Mouse (Mus musculus) heart, postnatal 0 days (tissue): ENCODE data around the gene Cxcl14. TPM values are rescaled to one million over a fixed set of nuclear protein-coding genes. Genes with fewer than 3 reads are reported as not detected.

Experiments
- ATAC-seq: fragments of 200-750 bp; cut with Nextera tagmentation; 2 replicates; pipeline ENCODE4 v1.8.0; 2017; ENCODE audit warnings: low read depth, moderate number of reproducible peaks, moderate library complexity; ENCODE audit not compliant: insufficient read depth
- DNase-seq: peaks from one replicate; pipeline ENCODE4 v3.0.0-alpha.2; 2016; ENCODE audit warnings: low spot score
- H3K27ac ChIP-seq: fragments of 300-500 bp; sonication (generic); 2 replicates; pipeline ENCODE4 v1.5.1; 2014; ENCODE audit warnings: low read depth, mild to moderate bottlenecking
- H3K27me3 ChIP-seq: fragments of 300-500 bp; sonication (generic); 2 replicates; pipeline ENCODE4 v1.6.1; 2014; ENCODE audit warnings: low read length, mixed read lengths; ENCODE audit not compliant: control insufficient read depth, insufficient read depth
- H3K36me3 ChIP-seq: fragments of 300-500 bp; sonication (generic); replicated peaks from 2 replicates; pipeline ENCODE4 v1.6.1; 2014; ENCODE audit warnings: low read length, mixed read lengths; ENCODE audit not compliant: control insufficient read depth, insufficient read depth
- H3K4me1 ChIP-seq: fragments of 300-500 bp; sonication (generic); 2 replicates; pipeline ENCODE4 v1.6.1; 2014; ENCODE audit warnings: antibody characterized with exemption; ENCODE audit not compliant: control insufficient read depth, insufficient read depth
- H3K4me2 ChIP-seq: fragments of 300-500 bp; sonication (generic); 2 replicates; pipeline ENCODE4 v1.6.1; 2014; ENCODE audit warnings: low read depth, mild to moderate bottlenecking, low read length, moderate library complexity
- H3K4me3 ChIP-seq: fragments of 300-500 bp; sonication (generic); 2 replicates; pipeline ENCODE4 v1.5.1; 2014; ENCODE audit warnings: low read depth, low read length
- H3K9ac ChIP-seq: fragments of 300-500 bp; sonication (generic); replicated peaks from 2 replicates; pipeline ENCODE4 v1.6.1; 2014; ENCODE audit warnings: low read depth, low read length, mixed read lengths
- H3K9me3 ChIP-seq: fragments of 300-500 bp; sonication (generic); replicated peaks from 2 replicates; pipeline ENCODE4 v1.6.1; 2016; ENCODE audit warnings: low read length; ENCODE audit not compliant: control insufficient read depth
- CTCF ChIP-seq: IDR thresholded peaks from 2 replicates; pipeline ENCODE4 v1.5.1; 2016; ENCODE audit warnings: antibody characterized with exemption, control low read depth, low read depth
- EP300 ChIP-seq: IDR thresholded peaks from 2 replicates; pipeline ENCODE4 v1.6.1; 2016; ENCODE audit warnings: antibody characterized with exemption, low read depth
- WGBS: fragments of 180-500 bp; shearing (Covaris S2); extraction: QIAGEN DNeasy Blood & Tissue Kit; methylation state at CpG from one replicate; pipeline ENCODE4 v1.1.7; 2014; 5-methylcytosine and 5-hydroxymethylcytosine counted together
- polyA plus RNA-seq: library from polyadenylated mRNA; unstranded; fragments of >200 nt; fragmentation: Nextera tagmentation; extraction: Ambion mirVana; gene quantifications from 2 replicates; pipeline ENCODE4 v1.2.1, GENCODE M21; 2015
- total RNA-seq: library from RNA; depleted of rRNA; stranded (reverse); fragments of >200 nt; gene quantifications from 2 replicates; pipeline ENCODE4 v1.2.3, GENCODE M21; 2014; ENCODE audit warnings: low replicate concordance

Cxcl14 gene
- total and polyA plus RNA-seq, 2 experiments from 2014 or later = 0.16 TPM; not detected in 1

DNA sequence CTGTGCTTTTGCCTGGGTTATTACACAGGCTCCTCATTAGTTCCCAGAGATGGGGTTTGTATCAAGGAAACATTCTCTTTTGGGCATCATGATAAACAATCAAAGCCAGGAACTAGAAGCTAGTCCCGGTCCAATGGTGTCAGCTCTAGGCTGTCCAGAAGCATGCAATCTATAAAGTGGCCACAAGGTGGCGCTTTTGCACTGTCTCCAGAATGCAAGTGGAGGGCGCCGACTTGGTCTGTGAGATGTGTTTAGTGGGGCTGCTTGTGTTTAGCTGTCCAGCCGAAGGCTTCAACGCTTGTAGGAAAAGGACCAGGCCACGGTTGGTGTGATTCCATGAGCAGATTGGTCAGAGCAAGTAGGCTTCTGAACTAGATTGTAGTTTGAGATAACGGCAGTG is 16.9 kb downstream of the Cxcl14 start:
- no peaks in the 10 kb centered on the region for H3K4me1 ChIP-seq
- DNase-seq (peak; percentile 58), ATAC-seq (peak; percentile 70)
- WGBS = 19% methylated on average over 8 of the region's 8 CpGs
- no peaks in the 10 kb centered on the region for H3K36me3 ChIP-seq
- H3K27me3 ChIP-seq = 0 out of 2 replicates have a peak, but pooled peaks cover 13% of the 10 kb centered on the region
- no peak overlapping the region for H3K27ac ChIP-seq
- no peak for TF ChIP-seq EP300
- TF ChIP-seq CTCF = peak; percentile 96
- H3K9ac ChIP-seq = no peak overlapping the region
- no peaks in the 10 kb centered on the region for H3K9me3 ChIP-seq
- H3K4me2 ChIP-seq = no peak overlapping the region
- no peak overlapping the region for H3K4me3 ChIP-seq

DNA sequence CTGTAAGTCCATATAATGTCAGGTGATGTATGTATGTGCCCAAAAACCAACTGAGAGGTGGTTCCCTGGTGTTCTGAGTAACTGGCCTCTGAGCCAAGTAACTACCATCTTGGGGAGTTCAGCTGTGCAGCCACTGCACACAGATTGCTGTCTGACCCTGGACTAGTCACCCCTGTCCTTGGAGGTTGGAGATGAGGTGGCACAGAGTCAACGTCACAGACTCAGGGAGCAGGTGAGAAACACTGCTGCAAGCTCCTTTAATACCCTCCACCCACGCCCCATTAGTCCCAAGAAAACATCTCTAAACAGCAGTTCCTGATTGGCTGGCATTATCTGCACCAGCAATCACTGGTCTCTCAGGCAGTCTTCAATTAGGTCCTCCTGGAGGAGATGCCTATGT is 21.2 kb downstream of the Cxcl14 start:
- Histone ChIP-seq H3K27me3 (0 out of 2 replicates have a peak, but pooled peaks cover 13% of the 10 kb centered on the region), H3K9me3 (peaks cover 6% of the 10 kb centered on the region), H3K36me3 (no peaks in the 10 kb centered on the region), H3K9ac (no peak overlapping the region), H3K4me1 (no peaks in the 10 kb centered on the region), H3K4me2 (no peak overlapping the region), H3K4me3 (no peak overlapping the region), H3K27ac (no peak overlapping the region)
- 54% methylated on average over 2 of the region's 2 CpGs for WGBS
- DNase-seq (no peak), ATAC-seq (no peak)
- TF ChIP-seq CTCF (no peak), EP300 (no peak)

DNA sequence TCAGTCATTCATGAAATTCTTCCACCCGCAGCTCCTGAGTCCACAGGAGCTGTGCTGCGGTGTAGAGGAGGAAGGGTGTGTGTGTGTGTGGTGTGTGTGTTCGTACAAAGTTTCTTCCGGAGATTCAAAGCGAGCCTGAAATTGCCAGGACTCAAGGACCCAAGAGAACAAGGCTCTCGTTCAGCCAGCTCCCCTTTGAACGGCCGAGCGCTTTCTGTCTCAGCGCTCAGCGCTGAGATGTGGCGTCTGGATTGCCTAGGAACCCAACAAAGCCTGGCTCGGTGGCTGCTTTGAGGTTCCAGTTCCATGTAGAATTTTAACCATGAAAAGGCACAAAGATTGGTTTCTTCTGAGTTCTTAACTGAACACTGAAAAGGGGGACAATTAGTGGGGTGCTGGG is 26.2 kb downstream of the Cxcl14 start:
- WGBS = 64% methylated on average over 13 of the region's 13 CpGs
- no peak for ATAC-seq

DNA sequence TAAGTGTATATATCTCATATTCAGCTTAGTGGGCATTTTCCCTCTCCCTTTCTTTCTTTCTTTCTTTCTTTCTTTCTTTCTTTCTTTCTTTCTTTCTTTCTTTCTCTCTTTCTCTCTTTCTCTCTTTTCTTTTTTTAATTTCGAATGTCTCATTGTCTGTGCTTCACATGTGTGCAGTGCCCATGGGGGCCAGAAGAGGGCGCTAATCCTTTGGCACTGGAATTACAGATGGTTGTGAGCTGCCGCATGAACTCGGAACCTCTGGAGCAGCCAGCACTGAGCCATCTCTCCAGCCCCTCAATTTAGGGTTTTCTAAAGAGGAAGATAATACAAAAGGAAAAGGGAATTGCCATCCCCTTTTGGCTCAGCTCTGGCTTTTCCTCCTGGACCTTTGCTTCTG is 29.0 kb downstream of the Cxcl14 start:
- H3K36me3 ChIP-seq = no peaks in the 10 kb centered on the region
- H3K9me3 ChIP-seq = peaks cover 6% of the 10 kb centered on the region
- no peak overlapping the region for H3K9ac ChIP-seq
- no peaks in the 10 kb centered on the region for H3K4me1 ChIP-seq
- 74% methylated on average over 4 of the region's 4 CpGs for WGBS
- ATAC-seq = no peak
- no peak overlapping the region for H3K27ac ChIP-seq
- no peak overlapping the region for H3K4me3 ChIP-seq
- DNase-seq = no peak
- TF ChIP-seq EP300 = no peak
- peak; percentile 13 for TF ChIP-seq CTCF
- H3K4me2 ChIP-seq = no peak overlapping the region
- peaks cover 18% of the 10 kb centered on the region for H3K27me3 ChIP-seq

More for the DNA sequence above, 26.2 kb downstream of the Cxcl14 start:
- Histone ChIP-seq H3K27ac (no peak overlapping the region), H3K27me3 (0 out of 2 replicates have a peak, but pooled peaks cover under 1% of the 10 kb centered on the region), H3K4me1 (no peaks in the 10 kb centered on the region), H3K9ac (no peak overlapping the region), H3K9me3 (peaks cover 6% of the 10 kb centered on the region), H3K4me2 (no peak overlapping the region), H3K36me3 (no peaks in the 10 kb centered on the region), H3K4me3 (no peak overlapping the region)
- no peak for DNase-seq
- TF ChIP-seq CTCF = no peak
- no peak for TF ChIP-seq EP300

DNA sequence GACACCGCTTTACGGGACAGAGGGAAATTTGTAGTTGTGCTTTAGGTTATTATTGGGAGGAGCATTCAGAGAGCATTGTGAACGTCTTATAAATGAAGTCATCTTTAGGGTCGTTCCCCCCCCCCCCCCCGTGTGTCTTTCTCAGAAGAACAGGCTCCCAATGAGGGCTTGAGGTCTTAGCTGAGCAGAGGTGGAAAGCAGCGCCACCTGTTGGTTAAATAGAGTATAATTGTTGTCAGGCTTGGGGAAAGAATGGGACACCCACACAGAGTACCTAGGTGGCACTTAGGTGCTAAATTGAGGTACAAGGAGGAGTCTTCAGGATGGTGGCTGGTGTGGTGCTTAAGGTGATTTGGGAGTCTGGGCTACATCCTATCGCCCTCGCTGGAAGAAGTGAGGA is 29.9 kb downstream of the Cxcl14 start:
- no peak for TF ChIP-seq EP300
- peak; percentile 60 for TF ChIP-seq CTCF
- Histone ChIP-seq H3K27me3 (peaks cover 27% of the 10 kb centered on the region), H3K9me3 (peaks cover 3% of the 10 kb centered on the region), H3K4me2 (no peak overlapping the region), H3K27ac (no peak overlapping the region), H3K4me1 (no peaks in the 10 kb centered on the region), H3K36me3 (no peaks in the 10 kb centered on the region), H3K9ac (no peak overlapping the region), H3K4me3 (no peak overlapping the region)
- WGBS = 35% methylated on average over 8 of the region's 8 CpGs
- ATAC-seq (no peak), DNase-seq (peak; percentile 13)

DNA sequence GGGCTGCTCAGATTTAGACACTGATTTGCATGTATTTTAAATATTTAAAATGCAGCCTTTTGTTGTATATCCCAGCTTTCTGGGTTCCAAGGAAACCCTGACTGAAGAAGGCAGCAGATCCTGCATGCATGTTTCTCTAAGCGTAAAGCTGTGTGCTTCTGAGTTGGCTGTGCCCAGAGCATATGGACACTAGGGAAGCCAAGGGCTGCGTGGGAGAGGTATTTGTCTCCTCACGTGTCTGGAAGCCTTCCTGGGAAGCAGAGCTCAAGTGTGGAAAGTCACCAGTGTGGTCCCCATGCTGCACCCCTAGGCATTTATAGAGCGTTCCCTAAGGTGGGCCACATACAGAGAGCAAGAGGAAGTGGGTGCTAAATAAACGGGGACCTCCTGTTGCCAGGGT is 30.7 kb downstream of the Cxcl14 start:
- DNase-seq = no peak
- Histone ChIP-seq H3K4me3 (no peak overlapping the region), H3K27ac (no peak overlapping the region), H3K9me3 (no peaks in the 10 kb centered on the region), H3K36me3 (no peaks in the 10 kb centered on the region), H3K4me1 (no peaks in the 10 kb centered on the region), H3K4me2 (no peak overlapping the region), H3K9ac (no peak overlapping the region), H3K27me3 (peaks cover 35% of the 10 kb centered on the region)
- 60% methylated on average over 5 of the region's 5 CpGs for WGBS
- no peak for ATAC-seq
- TF ChIP-seq EP300 = no peak
- TF ChIP-seq CTCF = no peak
